Comparison of ENCODE assay signal across 8 mouse cellular contexts in genomic region chr12:69299231-69299630, GRCm38 (mm10). TPM values are rescaled to one million over a fixed set of nuclear protein-coding genes. Genes with fewer than 3 reads are reported as not detected.
DNase-seq lines count a peak whose midpoint lies in the region; ATAC-seq and TF ChIP-seq lines count a peak whose summit lies in the region.

No protein-coding gene starts in this region.

- no peak overlapping the region; the same call in 1 of the 2 replicates for H3K4me3 ChIP-seq in forebrain, embryonic 12.5 days (replicated peaks)
- no peak overlapping the region for H3K4me3 ChIP-seq in forebrain, postnatal 0 days (ENCODE audit: low read depth, low read length)
- H3K4me3 ChIP-seq in gastrocnemius, adult 2 months: peak overlapping the region; percentile 44
- H3K4me3 ChIP-seq in intestine, embryonic 14.5 days (ENCODE audit: low read depth, low read length): no peak overlapping the region
- peak overlapping the region; percentile 97 for H3K4me3 ChIP-seq in liver, embryonic 12.5 days

- no peaks in the 10 kb centered on the region for H3K9me3 ChIP-seq in forebrain, embryonic 12.5 days
- no peaks in the 10 kb centered on the region for H3K9me3 ChIP-seq in forebrain, postnatal 0 days (ENCODE audit: low read length)
- no peaks in the 10 kb centered on the region for H3K9me3 ChIP-seq in intestine, embryonic 14.5 days (ENCODE audit: control insufficient read depth, low read length)
- H3K9me3 ChIP-seq in liver, embryonic 12.5 days (replicated peaks): no peaks in the 10 kb centered on the region

- WGBS in forebrain, embryonic 12.5 days: 72% methylated on average over 12 of the region's 12 CpGs
- 74% methylated on average over 12 of the region's 12 CpGs for WGBS in forebrain, postnatal 0 days
- 62% methylated on average over 12 of the region's 12 CpGs for WGBS in intestine, embryonic 14.5 days
- WGBS in liver, embryonic 12.5 days (ENCODE audit: insufficient replicate concordance): 57% methylated on average over 12 of the region's 12 CpGs

- peaks cover 24% of the 10 kb centered on the region for H3K4me1 ChIP-seq in forebrain, embryonic 12.5 days
- H3K4me1 ChIP-seq in forebrain, postnatal 0 days (ENCODE audit: insufficient read depth): no peaks in the 10 kb centered on the region
- H3K4me1 ChIP-seq in intestine, embryonic 14.5 days (replicated peaks; ENCODE audit: control insufficient read depth, insufficient read depth, low read length): peaks cover 23% of the 10 kb centered on the region
- peaks cover 49% of the 10 kb centered on the region for H3K4me1 ChIP-seq in liver, embryonic 12.5 days

- no peak for TF ChIP-seq CTCF in forebrain, postnatal 0 days (IDR thresholded peaks at IDR 0.05; ENCODE audit: low read depth)
- no peak for TF ChIP-seq CTCF in gastrocnemius, adult 2 months (IDR thresholded peaks at IDR 0.05)

- H3K27me3 ChIP-seq in forebrain, embryonic 12.5 days: no peaks in the 10 kb centered on the region
- no peaks in the 10 kb centered on the region for H3K27me3 ChIP-seq in forebrain, postnatal 0 days (ENCODE audit: insufficient read depth, low read length)
- H3K27me3 ChIP-seq in intestine, embryonic 14.5 days (replicated peaks; ENCODE audit: control insufficient read depth, insufficient read depth, low read length): no peaks in the 10 kb centered on the region
- no peaks in the 10 kb centered on the region for H3K27me3 ChIP-seq in liver, embryonic 12.5 days (replicated peaks)

- DNase-seq in forebrain, postnatal 0 days: no peak
- peak; percentile 62 for DNase-seq in gastrocnemius, adult 2 months
- no peak for DNase-seq in intestine, embryonic 14.5 days (ENCODE audit: low spot score)
- peak; percentile 25 for DNase-seq in ovary, postnatal 14 days (ENCODE audit: low spot score)
- DNase-seq in T-cell, adult 2 months (ENCODE audit: low spot score): no peak

- H3K4me2 ChIP-seq in forebrain, embryonic 12.5 days: peak overlapping the region; percentile 79
- no peak overlapping the region for H3K4me2 ChIP-seq in forebrain, postnatal 0 days (ENCODE audit: low read depth)
- peak overlapping the region; percentile 13; the same call in 1 of the 2 replicates for H3K4me2 ChIP-seq in intestine, embryonic 14.5 days (ENCODE audit: low read length)
- peak overlapping the region; percentile 85 for H3K4me2 ChIP-seq in liver, embryonic 12.5 days

- H3K9ac ChIP-seq in forebrain, embryonic 12.5 days: no peak overlapping the region
- no peak overlapping the region for H3K9ac ChIP-seq in forebrain, postnatal 0 days
- no peak overlapping the region for H3K9ac ChIP-seq in intestine, embryonic 14.5 days (ENCODE audit: low read length)
- H3K9ac ChIP-seq in liver, embryonic 12.5 days: peak overlapping the region; percentile 98

- no peak overlapping the region for H3K27ac ChIP-seq in forebrain, embryonic 12.5 days
- no peak overlapping the region for H3K27ac ChIP-seq in forebrain, postnatal 0 days (ENCODE audit: low read depth, low read length)
- peak overlapping the region; percentile 50 for H3K27ac ChIP-seq in gastrocnemius, adult 2 months
- H3K27ac ChIP-seq in intestine, embryonic 14.5 days (ENCODE audit: low read depth): no peak overlapping the region
- peak overlapping the region; percentile 96 for H3K27ac ChIP-seq in liver, embryonic 12.5 days

- intact Hi-C loops in gastrocnemius, adult 2 months (cut with DNase I): loop anchor here (5.0 kb wide), 1 partner anchor 102 kb away; the partner anchor contains the start of genes Dnaaf2 and Gm49383

- H3K36me3 ChIP-seq in forebrain, embryonic 12.5 days (replicated peaks): peaks cover 38% of the 10 kb centered on the region
- peaks cover 29% of the 10 kb centered on the region for H3K36me3 ChIP-seq in forebrain, postnatal 0 days (ENCODE audit: insufficient read depth)
- H3K36me3 ChIP-seq in intestine, embryonic 14.5 days (ENCODE audit: control insufficient read depth, insufficient read depth, low read length): peaks cover 42% of the 10 kb centered on the region
- peaks cover 50% of the 10 kb centered on the region for H3K36me3 ChIP-seq in liver, embryonic 12.5 days

- no peak for ATAC-seq in forebrain, embryonic 12.5 days (ENCODE audit: low FRiP score)
- ATAC-seq in forebrain, postnatal 0 days: no peak
- ATAC-seq in intestine, embryonic 14.5 days (replicated peaks; ENCODE audit: low FRiP score, low TSS enrichment, low read depth): no peak
- peak; percentile 20; the same call in 1 of the 2 replicates for ATAC-seq in liver, embryonic 12.5 days
- no peak for ATAC-seq in CD4-positive, CD25-positive, alpha-beta regulatory T cell, adult 4 months

RNA-seq across cellular contexts. Expression of gene Klhdc2, which starts 2.8 kb away (rescaled TPM):
- 243 and 245 TPM in 2 replicates for polyA plus RNA-seq in forebrain, embryonic 12.5 days (2016; fragmentation: Nextera tagmentation; extraction: Ambion mirVana)
- 330 and 340 TPM in 2 replicates for total RNA-seq in forebrain, postnatal 0 days (2014; rRNA removed)
- polyA plus RNA-seq in forebrain, postnatal 0 days (2015; fragmentation: Nextera tagmentation; extraction: Ambion mirVana): 260 and 264 TPM in 2 replicates
- 100 to 1,000 TPM; 110 to 114 TPM for total RNA-seq in gastrocnemius, adult 2 months (2021)
- polyA plus RNA-seq in intestine, embryonic 14.5 days (2014; fragmentation: Nextera tagmentation; extraction: Ambion mirVana): 120 and 133 TPM in 2 replicates
- 122 and 123 TPM in 2 replicates for polyA plus RNA-seq in liver, embryonic 12.5 days (2016; fragmentation: Nextera tagmentation; extraction: Ambion mirVana)
- 10 to 100 TPM; 12.2 to 14.3 TPM for polyA plus RNA-seq in CD4-positive, CD25-positive, alpha-beta regulatory T cell, adult 4 months (2017; shearing (Covaris generic))

RNA-seq across cellular contexts. Expression of gene Nemf, which starts 57.7 kb away (rescaled TPM):
- polyA plus RNA-seq in forebrain, embryonic 12.5 days (2016; fragmentation: Nextera tagmentation; extraction: Ambion mirVana): 93.3 and 98.4 TPM in 2 replicates
- total RNA-seq in forebrain, postnatal 0 days (2014; rRNA removed): 44.4 and 47.7 TPM in 2 replicates
- polyA plus RNA-seq in forebrain, postnatal 0 days (2015; fragmentation: Nextera tagmentation; extraction: Ambion mirVana): 47.6 and 64.7 TPM in 2 replicates
- 10 to 100 TPM; 23.1 to 23.6 TPM for total RNA-seq in gastrocnemius, adult 2 months (2021)
- 69.1 and 78.7 TPM in 2 replicates for polyA plus RNA-seq in intestine, embryonic 14.5 days (2014; fragmentation: Nextera tagmentation; extraction: Ambion mirVana)
- polyA plus RNA-seq in liver, embryonic 12.5 days (2016; fragmentation: Nextera tagmentation; extraction: Ambion mirVana): 56.5 and 57.3 TPM in 2 replicates
- 100 to 1,000 TPM; 163 to 169 TPM for polyA plus RNA-seq in CD4-positive, CD25-positive, alpha-beta regulatory T cell, adult 4 months (2017; shearing (Covaris generic))

RNA-seq across cellular contexts. Expression of gene Klhdc1, which starts 58.3 kb away (rescaled TPM):
- 3.5 and 5.5 TPM in 2 replicates for polyA plus RNA-seq in forebrain, embryonic 12.5 days (2016; fragmentation: Nextera tagmentation; extraction: Ambion mirVana)
- 11.2 and 12.8 TPM in 2 replicates for total RNA-seq in forebrain, postnatal 0 days (2014; rRNA removed)
- 22.0 and 23.7 TPM in 2 replicates for polyA plus RNA-seq in forebrain, postnatal 0 days (2015; fragmentation: Nextera tagmentation; extraction: Ambion mirVana)
- total RNA-seq in gastrocnemius, adult 2 months (2021): 10 to 100 TPM; 18.7 to 24.1 TPM
- 7.3 and 7.4 TPM in 2 replicates for polyA plus RNA-seq in intestine, embryonic 14.5 days (2014; fragmentation: Nextera tagmentation; extraction: Ambion mirVana)
- 5.0 and 5.4 TPM in 2 replicates for polyA plus RNA-seq in liver, embryonic 12.5 days (2016; fragmentation: Nextera tagmentation; extraction: Ambion mirVana)
- 10 to 100 TPM; 15.1 to 20.3 TPM for polyA plus RNA-seq in CD4-positive, CD25-positive, alpha-beta regulatory T cell, adult 4 months (2017; shearing (Covaris generic))

Comparison
In these comparisons a context has a peak if more than half of its experiments do, and no peak if none do; other contexts are left out.
1. H3K27ac ChIP-seq: peak in gastrocnemius, adult 2 months (single experiment) and liver, embryonic 12.5 days (single experiment); none in forebrain, embryonic 12.5 days (single experiment), forebrain, postnatal 0 days (single experiment) and intestine, embryonic 14.5 days (single experiment).
2. H3K4me3 ChIP-seq: peak in gastrocnemius, adult 2 months (single experiment) and liver, embryonic 12.5 days (single experiment); none in forebrain, embryonic 12.5 days (single experiment), forebrain, postnatal 0 days (single experiment) and intestine, embryonic 14.5 days (single experiment).
3. DNase-seq: peak in gastrocnemius, adult 2 months (single experiment) and ovary, postnatal 14 days (single experiment); none in forebrain, postnatal 0 days (single experiment), intestine, embryonic 14.5 days (single experiment) and T-cell, adult 2 months (single experiment).